ENCODE assay signal across 25 mouse cellular contexts in genomic region chr3:114759290-114760002, GRCm38 (mm10).
DNase-seq lines count a peak whose midpoint lies in the region; ATAC-seq and TF ChIP-seq lines count a peak whose summit lies in the region.
"Had no signal": no experiment of that assay in that cellular context is flagged by ENCODE, and none has a peak within 500 bp of the region (broad histone marks: within the 10 kb centered on the region; RNA-seq: fewer than 3 reads in every experiment).

No protein-coding gene starts in this region.

- DNase-seq in forebrain, embryonic 10.5 days (ENCODE audit: extremely low spot score, low spot score), result no peak
- DNase-seq in kidney, postnatal 0 days (ENCODE audit: low spot score), result peak; percentile 55
- DNase-seq in kidney, adult 18-20 months, result no peak
- peak; percentile 7 for DNase-seq in brain, adult 2 months (ENCODE audit: low read depth, low spot score)
- no peak for DNase-seq in lung, postnatal 10 days
- DNase-seq: adrenal gland, postnatal 10 days; cerebellum, adult 18-20 months; cerebellum, postnatal 10 days; gastrocnemius, postnatal 10 days; kidney, adult 9 months; kidney, postnatal 14 days; lung, postnatal 36 days; thymus, adult 2 months; thymus, postnatal 36 days had no signal

- no peaks in the 10 kb centered on the region for H3K27me3 ChIP-seq in forebrain, embryonic 13.5 days
- no peaks in the 10 kb centered on the region for H3K27me3 ChIP-seq in forebrain, embryonic 10.5 days (ENCODE audit: poor library complexity, severe bottlenecking)
- no peaks in the 10 kb centered on the region for H3K27me3 ChIP-seq in kidney, postnatal 0 days (ENCODE audit: insufficient read depth, low read length)
- no peaks in the 10 kb centered on the region for H3K27me3 ChIP-seq in forebrain, embryonic 15.5 days
- H3K27me3 ChIP-seq: embryonic facial prominence, embryonic 13.5 days; heart, embryonic 15.5 days; hindbrain, embryonic 15.5 days; intestine, embryonic 15.5 days; limb, embryonic 12.5 days; liver, embryonic 15.5 days; lung, embryonic 15.5 days had no signal

- TF ChIP-seq CTCF in kidney, postnatal 0 days (IDR thresholded peaks at IDR 0.05; ENCODE audit: low read depth), result no peak

- peaks cover 3% of the 10 kb centered on the region for H3K4me1 ChIP-seq in forebrain, embryonic 13.5 days
- H3K4me1 ChIP-seq in forebrain, embryonic 10.5 days, result peaks cover 7% of the 10 kb centered on the region
- H3K4me1 ChIP-seq in kidney, postnatal 0 days (replicated peaks; ENCODE audit: insufficient read depth, low read length), result no peaks in the 10 kb centered on the region
- H3K4me1 ChIP-seq in forebrain, embryonic 15.5 days, result no peaks in the 10 kb centered on the region
- H3K4me1 ChIP-seq: embryonic facial prominence, embryonic 13.5 days; heart, embryonic 10.5 days; heart, embryonic 15.5 days; hindbrain, embryonic 15.5 days; intestine, embryonic 15.5 days; limb, embryonic 12.5 days; liver, embryonic 15.5 days; lung, embryonic 15.5 days had no signal

- H3K36me3 ChIP-seq in forebrain, embryonic 13.5 days (ENCODE audit: poor library complexity, severe bottlenecking), result no peaks in the 10 kb centered on the region
- H3K36me3 ChIP-seq in forebrain, embryonic 10.5 days (replicated peaks), result no peaks in the 10 kb centered on the region
- H3K36me3 ChIP-seq in kidney, postnatal 0 days (ENCODE audit: insufficient read depth, low read length), result no peaks in the 10 kb centered on the region
- H3K36me3 ChIP-seq in forebrain, embryonic 15.5 days, result no peaks in the 10 kb centered on the region
- H3K36me3 ChIP-seq: embryonic facial prominence, embryonic 13.5 days; G1E; heart, embryonic 10.5 days; heart, embryonic 15.5 days; hindbrain, embryonic 15.5 days; intestine, embryonic 15.5 days; limb, embryonic 12.5 days; liver, embryonic 15.5 days; lung, embryonic 15.5 days had no signal

- H3K9me3 ChIP-seq in forebrain, embryonic 13.5 days (replicated peaks), result no peaks in the 10 kb centered on the region
- no peaks in the 10 kb centered on the region for H3K9me3 ChIP-seq in forebrain, embryonic 10.5 days
- H3K9me3 ChIP-seq in kidney, postnatal 0 days (replicated peaks; ENCODE audit: low read length), result no peaks in the 10 kb centered on the region
- H3K9me3 ChIP-seq in forebrain, embryonic 15.5 days, result no peaks in the 10 kb centered on the region
- H3K9me3 ChIP-seq: embryonic facial prominence, embryonic 13.5 days; G1E; heart, embryonic 10.5 days; heart, embryonic 15.5 days; hindbrain, embryonic 15.5 days; intestine, embryonic 15.5 days; limb, embryonic 12.5 days; liver, embryonic 15.5 days; lung, embryonic 15.5 days had no signal

- H3K4me2 ChIP-seq in forebrain, embryonic 13.5 days, result no peak overlapping the region
- no peak overlapping the region for H3K4me2 ChIP-seq in kidney, postnatal 0 days (ENCODE audit: low read length)
- no peak overlapping the region for H3K4me2 ChIP-seq in forebrain, embryonic 15.5 days (replicated peaks)
- H3K4me2 ChIP-seq: embryonic facial prominence, embryonic 13.5 days; heart, embryonic 15.5 days; hindbrain, embryonic 15.5 days; intestine, embryonic 15.5 days; limb, embryonic 12.5 days; liver, embryonic 15.5 days; lung, embryonic 15.5 days had no signal

- ATAC-seq in forebrain, embryonic 13.5 days, result peak; percentile 74; the same call in 1 of the 2 replicates
- ATAC-seq in kidney, postnatal 0 days (replicated peaks; ENCODE audit: low FRiP score, low read depth), result no peak
- peak; percentile 53; the same call in 1 of the 2 replicates for ATAC-seq in forebrain, embryonic 15.5 days (replicated peaks)
- ATAC-seq: intestine, embryonic 15.5 days had no signal

- H3K4me3 ChIP-seq in forebrain, embryonic 13.5 days, result no peak overlapping the region
- no peak overlapping the region for H3K4me3 ChIP-seq in forebrain, embryonic 10.5 days
- H3K4me3 ChIP-seq in kidney, postnatal 0 days (replicated peaks; ENCODE audit: low read depth, low read length), result no peak overlapping the region
- H3K4me3 ChIP-seq in forebrain, embryonic 15.5 days, result no peak overlapping the region
- H3K4me3 ChIP-seq: embryonic facial prominence, embryonic 13.5 days; heart, embryonic 10.5 days; heart, embryonic 15.5 days; hindbrain, embryonic 15.5 days; intestine, embryonic 15.5 days; limb, embryonic 12.5 days; liver, embryonic 15.5 days; lung, embryonic 15.5 days had no signal

- H3K27ac ChIP-seq in forebrain, embryonic 13.5 days, result no peak overlapping the region
- no peak overlapping the region for H3K27ac ChIP-seq in forebrain, embryonic 10.5 days
- H3K27ac ChIP-seq in kidney, postnatal 0 days, result no peak overlapping the region
- H3K27ac ChIP-seq in forebrain, embryonic 15.5 days (replicated peaks), result no peak overlapping the region
- H3K27ac ChIP-seq: embryonic facial prominence, embryonic 13.5 days; heart, embryonic 10.5 days; heart, embryonic 15.5 days; hindbrain, embryonic 15.5 days; intestine, embryonic 15.5 days; limb, embryonic 12.5 days; liver, embryonic 15.5 days; lung, embryonic 15.5 days had no signal

- no peak overlapping the region for H3K9ac ChIP-seq in forebrain, embryonic 13.5 days
- no peak overlapping the region for H3K9ac ChIP-seq in kidney, postnatal 0 days (ENCODE audit: low read depth, low read length)
- H3K9ac ChIP-seq in forebrain, embryonic 15.5 days (replicated peaks), result no peak overlapping the region
- H3K9ac ChIP-seq: embryonic facial prominence, embryonic 13.5 days; heart, embryonic 15.5 days; hindbrain, embryonic 15.5 days; intestine, embryonic 15.5 days; limb, embryonic 12.5 days; liver, embryonic 15.5 days; lung, embryonic 15.5 days had no signal

- 2% methylated on average over 1 of the region's 1 CpGs for WGBS in forebrain, embryonic 13.5 days
- 24% methylated on average over 1 of the region's 1 CpGs for WGBS in forebrain, embryonic 10.5 days
- 40% methylated on average over 1 of the region's 1 CpGs for WGBS in kidney, postnatal 0 days
- WGBS in forebrain, embryonic 15.5 days, result 0% methylated on average over 1 of the region's 1 CpGs

Comparison
In these comparisons a context has a peak if more than half of its experiments do, and no peak if none do; other contexts are left out.
1. DNase-seq: peak in kidney, postnatal 0 days (single experiment) and brain, adult 2 months (single experiment); none in forebrain, embryonic 10.5 days (single experiment), kidney, adult 18-20 months (single experiment) and lung, postnatal 10 days (single experiment).